Mouse (Mus musculus) lung, postnatal 10 days (tissue): Measurements from ENCODE around the gene Nfatc2ip.

Experiments
- DNase-seq: peaks from one replicate; pipeline ENCODE4 v3.0.0; 2021

Gene Nfatc2ip

DNA sequence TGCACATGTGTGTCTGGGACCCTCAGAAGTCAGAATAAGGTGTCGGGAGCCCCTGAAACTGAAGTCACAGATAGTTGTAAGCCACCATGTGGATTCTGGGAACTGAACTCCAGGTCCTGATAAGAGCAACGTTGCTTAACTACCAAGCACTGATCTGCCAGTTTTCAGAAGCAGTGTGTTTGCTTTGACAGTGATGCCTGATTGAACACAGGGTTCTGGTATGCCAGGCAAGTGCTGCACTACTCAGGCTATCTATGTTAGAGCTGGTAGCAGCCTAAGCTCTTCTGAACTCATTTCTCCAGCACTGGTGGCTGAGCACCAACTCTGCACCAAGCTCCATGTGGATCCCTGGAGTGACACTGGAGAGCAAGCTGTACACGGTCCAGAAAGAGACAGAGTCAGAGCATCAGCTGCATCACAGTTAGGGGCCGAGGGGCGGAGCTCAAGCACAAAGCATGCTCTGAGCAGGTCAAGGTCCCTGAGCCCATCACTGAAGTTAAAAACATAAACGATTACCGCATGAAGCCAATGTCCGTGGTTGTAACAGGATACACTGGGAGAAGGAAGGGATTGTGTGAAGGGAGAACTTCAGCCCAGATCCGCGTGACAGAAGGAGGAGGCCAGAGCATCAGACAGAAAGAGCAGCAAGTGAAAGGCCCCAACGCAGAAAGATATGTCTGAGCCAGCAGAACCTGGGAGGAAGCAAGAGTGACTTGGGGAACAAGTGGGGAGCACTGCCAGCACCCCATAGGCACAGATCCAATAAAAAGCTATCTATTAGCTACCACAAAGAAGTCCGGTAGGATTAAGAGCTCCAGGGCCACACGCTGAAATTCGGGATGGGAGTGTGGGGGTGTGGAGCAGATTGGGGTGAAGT lies 41.6 kb downstream of the Nfatc2ip start:
- no peak for DNase-seq

DNA sequence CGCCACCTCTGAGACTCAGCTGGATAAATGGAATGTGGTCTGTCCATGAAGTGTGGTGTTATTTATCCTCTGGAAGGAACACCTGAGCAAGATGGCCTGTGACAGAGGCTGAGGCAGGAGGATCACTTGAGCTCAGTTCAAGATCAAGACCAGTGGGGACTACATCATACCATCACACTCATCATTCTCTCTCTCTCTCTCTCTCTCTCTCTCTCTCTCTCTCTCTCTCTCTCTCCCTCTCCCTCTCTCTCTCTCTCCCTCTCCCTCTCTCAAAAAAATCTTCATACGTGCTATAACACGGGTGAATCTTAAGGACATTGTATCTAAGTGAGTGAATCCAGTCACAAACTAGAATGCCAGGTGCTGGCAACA lies 42.6 kb downstream of the Nfatc2ip start:
- no peak for DNase-seq

DNA sequence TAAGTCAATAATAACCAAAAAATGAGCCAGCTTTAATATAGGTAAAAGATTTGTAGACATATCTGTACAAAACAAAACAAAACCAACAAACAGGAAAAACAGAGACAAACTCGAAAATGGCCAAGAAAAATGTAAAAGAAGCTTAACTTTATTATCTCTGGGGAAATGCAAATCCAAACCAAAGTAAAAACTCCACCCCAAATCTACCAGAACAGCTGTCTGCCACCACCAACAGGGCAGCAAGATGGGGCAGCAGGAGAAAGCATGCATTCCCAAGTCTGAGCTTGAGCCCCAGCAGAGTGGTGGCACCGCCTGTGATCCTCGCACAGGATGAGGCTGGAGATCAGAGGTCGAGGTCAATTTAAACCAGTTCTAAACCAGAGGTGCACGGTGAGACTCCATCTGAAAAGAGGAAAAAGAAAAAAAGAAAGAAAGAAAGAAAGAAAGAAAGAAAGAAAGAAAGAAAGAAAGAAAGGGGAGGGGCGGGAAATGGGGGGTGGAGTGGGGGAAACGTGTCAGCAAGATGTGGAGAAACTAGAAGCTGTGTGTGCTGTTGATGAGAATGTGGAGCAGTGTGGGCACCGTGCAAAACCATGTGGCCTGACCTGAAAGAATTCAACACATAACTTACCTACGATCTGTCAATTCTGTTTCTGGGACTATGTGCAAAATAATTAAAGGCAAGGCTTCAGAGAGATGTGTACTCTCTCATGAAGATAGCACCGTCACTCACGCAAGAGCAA lies 43.1 kb downstream of the Nfatc2ip start:
- DNase-seq, result no peak

DNA sequence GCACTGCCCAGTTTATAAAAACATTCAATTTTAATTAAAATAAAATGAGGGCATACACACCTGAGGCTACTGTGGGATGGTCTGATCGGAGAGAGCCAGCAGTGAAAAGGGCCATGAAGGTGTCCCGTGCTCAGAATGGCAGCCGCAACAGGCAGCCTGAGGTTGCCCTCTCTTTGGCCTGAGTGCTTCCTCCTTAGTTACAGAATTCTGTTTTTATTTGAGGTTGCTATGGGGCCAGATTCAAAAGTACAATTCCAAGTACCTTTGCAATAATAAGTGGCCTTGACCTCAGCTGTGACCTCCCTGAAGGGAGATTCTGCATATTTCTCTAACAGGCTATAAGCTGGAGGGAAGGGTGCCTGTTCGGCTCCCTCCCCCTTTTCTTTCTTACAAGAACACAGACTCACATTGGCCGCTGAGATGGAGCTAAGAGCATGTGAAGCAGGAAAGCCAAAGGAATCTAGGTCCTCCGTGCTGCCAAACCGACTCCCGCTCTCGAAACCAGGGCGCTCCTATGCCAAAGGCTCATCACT lies 45.1 kb downstream of the Nfatc2ip start:
- peak; percentile 61 for DNase-seq

DNA sequence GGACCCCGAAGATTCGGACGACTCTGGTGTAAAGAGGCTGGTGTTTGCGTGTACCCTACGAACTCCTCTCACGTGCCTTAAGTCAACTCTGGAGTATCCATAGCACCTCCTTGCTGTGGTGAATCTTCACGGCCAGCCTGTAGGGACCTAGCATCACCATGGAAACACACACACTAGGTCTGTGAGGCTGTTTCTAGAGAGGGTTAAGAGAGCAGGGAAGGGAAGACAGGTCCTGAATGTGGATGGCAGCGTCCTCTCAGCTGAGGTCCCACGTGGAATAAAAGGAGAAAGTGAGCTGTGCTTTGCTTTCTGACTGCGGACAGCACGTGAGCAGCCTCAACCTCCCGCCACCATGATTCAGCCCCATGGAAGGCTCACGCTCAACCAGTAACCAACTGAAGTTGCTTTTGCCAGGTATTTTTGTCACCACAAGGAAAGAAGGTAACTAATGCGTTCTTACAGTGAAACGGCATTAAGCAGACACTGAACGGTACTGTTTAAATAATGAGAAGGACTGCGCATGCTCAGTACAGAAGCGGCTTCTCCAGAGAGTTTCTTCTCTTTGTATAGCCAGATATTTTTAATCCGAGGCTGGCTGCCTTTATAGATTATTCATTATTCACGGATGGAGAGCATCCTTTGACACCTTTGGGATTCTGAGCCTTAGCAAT lies 45.7 kb downstream of the Nfatc2ip start:
- no peak for DNase-seq

DNA sequence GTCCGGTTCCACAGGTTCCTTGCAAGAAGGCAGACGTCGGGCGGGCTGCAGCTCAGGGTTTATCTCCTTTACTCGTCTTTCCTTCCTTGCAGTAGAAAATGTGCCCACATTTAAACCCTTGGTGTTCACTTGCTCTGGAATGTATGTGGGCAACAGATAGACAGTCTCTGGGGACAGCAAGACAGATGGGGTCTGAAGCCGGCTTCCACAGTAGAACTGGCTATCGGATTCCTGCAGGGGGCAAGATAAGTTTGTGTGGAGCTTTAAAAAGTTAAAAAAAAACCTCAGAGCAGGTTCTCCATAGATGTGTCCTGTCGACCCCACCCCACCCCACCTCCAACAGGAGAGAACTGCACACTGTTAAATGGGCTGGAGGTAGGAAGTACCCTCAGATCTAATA lies 48.2 kb downstream of the Nfatc2ip start:
- DNase-seq, result no peak

DNA sequence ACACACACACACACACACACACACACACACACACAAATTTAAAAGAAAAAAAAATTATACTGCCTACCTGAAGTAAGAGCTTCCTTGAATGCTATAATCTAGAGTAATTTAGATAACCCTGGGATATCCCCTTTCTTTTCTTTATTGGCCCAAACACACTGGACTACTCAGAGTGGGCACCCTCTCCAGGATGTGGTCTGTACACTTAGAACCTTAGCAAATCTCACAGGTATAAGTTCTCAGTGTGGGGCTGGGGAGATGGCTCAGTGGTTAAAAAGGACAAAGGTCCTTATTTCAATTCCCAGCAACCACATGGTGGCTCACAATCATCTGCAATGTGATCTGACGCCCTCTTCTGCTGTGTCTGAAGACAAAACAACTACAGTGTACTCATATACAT lies 49.4 kb downstream of the Nfatc2ip start:
- no peak for DNase-seq

DNA sequence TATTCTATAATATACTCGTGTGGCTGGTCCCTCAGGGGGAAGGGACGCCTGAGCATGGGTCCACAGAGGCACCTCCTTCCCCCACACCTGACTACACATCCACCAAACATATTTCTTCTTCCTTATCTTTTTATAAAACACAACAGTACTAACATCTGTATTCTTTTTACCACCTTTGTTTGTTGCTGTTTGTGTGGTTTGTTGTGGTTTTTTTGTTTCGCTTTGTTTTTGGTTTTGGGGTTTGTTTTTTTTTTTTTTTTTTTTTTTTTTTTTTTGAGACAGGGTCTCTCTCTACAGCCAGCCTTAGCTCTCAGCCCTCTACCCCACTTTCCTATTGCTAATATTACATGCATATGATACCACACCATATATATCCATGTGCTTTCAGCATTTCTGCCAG lies 50.6 kb downstream of the Nfatc2ip start:
- DNase-seq, result no peak

DNA sequence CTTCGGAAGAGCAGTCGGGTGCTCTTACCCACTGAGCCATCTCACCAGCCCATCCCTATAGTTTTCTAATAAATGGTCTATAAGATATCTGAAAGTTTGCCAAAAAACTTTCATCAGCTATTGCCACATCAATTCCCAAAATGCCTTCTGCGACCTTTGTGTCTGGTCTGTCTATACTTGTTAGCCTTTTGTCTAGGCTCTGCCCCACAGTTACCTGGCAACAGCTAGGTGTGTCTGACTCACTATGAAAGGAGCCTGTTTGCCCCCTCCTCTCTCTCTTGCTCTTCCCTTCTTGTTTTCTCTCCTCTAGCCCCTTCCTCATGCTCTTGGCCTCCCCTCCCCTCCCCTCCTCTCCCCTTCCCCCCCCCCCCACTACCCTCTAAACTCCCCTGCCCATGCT lies 51.0 kb downstream of the Nfatc2ip start:
- no peak for DNase-seq

DNA sequence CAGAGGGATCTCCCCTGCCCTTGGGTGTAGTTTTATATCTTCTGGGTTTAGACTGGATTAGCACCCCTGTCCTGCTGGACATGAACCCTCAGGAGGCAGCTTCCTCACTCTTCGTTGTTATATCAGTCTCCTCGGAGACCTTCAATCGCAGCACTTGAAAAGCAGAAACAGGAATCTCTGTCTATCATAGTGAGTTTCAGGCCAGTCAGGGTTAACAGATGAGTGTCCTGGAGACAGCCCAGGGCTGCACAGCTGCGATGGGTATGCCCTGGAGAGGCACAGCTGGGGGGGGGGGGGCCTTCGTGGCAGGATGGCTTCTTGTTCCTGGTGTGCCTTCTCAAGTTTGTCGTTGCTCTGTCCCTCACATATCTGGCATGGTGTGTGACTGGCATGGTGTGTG lies 55.6 kb downstream of the Nfatc2ip start:
- DNase-seq, result no peak

DNA sequence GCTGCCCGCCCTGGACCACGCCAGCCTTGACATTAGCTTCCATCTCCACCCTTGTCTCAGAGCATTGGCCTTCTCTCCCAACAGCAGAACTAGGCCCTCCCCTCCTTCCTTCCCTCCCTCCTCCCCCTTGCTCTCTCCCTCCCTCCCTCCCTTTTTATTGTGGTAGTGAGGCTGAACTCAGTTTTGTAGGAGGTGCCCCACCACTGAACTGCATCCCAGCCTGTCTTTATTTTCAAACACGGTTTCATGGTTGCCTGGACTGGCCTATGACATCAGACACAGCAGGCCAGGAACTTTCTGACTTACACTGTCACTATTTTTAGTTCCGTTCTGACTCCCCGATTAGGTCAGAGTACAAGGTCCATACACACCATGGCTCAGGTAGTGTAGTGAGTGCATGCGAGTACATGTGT lies 56.3 kb downstream of the Nfatc2ip start:
- DNase-seq, result no peak

DNA sequence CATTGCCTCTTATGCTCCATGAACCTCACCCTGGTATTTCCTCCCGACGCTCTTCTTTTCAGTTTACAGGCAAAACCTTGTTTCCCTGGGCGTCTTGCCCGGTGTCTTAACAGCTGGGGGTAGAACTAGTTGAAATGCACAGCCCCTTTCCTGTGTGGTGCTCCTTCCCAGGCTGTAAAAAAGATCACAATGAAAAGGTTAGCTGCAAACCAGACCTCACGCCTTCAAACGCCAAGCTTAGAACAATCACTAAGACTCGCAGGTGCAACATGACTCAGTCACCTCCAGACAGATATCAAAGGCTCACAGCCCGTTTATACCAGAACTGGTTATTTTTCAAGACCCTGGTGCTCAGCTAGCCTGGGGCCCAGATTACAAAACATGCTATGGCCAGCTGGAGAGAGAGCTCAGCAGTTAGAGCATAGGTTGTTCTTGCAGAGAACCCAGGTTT lies 57.0 kb downstream of the Nfatc2ip start:
- no peak for DNase-seq

DNA sequence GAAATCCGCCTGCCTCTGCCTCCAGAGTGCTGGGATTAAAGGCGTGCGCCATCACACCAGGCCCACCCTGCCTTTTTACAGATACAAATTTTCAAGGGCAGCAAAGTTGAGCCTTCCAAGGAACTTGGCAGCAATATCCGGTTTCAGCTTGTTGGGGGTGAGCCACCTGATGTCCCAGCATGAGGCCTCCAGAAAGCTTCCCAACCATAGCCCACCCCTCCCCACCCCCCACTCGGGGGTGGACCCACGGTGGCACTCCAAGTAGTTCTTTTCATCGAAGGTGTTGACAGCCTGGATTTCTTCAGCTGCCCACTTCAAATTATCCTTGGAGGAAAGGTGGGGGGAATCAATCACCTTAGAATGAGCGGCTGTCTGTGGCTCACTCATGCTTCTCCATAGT lies 57.6 kb downstream of the Nfatc2ip start:
- no peak for DNase-seq

DNA sequence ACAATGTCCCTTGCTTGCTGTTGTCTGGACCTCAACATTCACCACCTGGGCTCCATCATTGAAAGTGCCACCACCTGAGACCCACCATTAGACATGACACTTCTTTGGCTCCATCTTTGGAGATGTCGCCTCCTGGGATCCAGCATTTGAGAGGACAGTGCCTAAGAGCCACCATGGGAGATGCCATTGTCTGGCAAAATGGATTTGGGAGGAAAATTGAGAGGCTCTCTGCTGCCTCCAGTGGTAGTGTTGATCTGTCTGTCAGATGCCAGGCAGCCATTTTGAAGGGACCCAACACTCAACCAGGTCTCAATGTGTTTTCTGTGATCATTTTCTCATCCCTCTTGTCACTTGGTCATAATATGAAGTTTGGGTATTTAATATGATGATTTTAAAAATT lies 61.0 kb downstream of the Nfatc2ip start:
- peak; percentile 7 for DNase-seq
